Comparison of ENCODE assay signal across 8 mouse cellular contexts in genomic region chr10:25681243-25681642, GRCm38 (mm10).
DNase-seq lines count a peak whose midpoint lies in the region; ATAC-seq and TF ChIP-seq lines count a peak whose summit lies in the region.

No protein-coding gene starts in this region.

- no peak overlapping the region for H3K4me3 ChIP-seq in gastrocnemius, adult 2 months
- H3K4me3 ChIP-seq in lung, embryonic 14.5 days (ENCODE audit: low read depth, low read length): no peak overlapping the region

- WGBS in lung, embryonic 14.5 days: 9% methylated on average over 6 of the region's 6 CpGs

- H3K9me3 ChIP-seq in lung, embryonic 14.5 days (ENCODE audit: low read depth, low read length): no peaks in the 10 kb centered on the region

- H3K27me3 ChIP-seq in lung, embryonic 14.5 days (ENCODE audit: insufficient read depth, low read length): no peaks in the 10 kb centered on the region

- H3K4me1 ChIP-seq in lung, embryonic 14.5 days (ENCODE audit: insufficient read depth): no peaks in the 10 kb centered on the region

- peak; percentile 67 for DNase-seq in CD4-positive, CD25-positive, alpha-beta regulatory T cell, adult 2 months (ENCODE audit: low read depth, low spot score)
- peak; percentile 90 for DNase-seq in NIH3T3 (ENCODE audit: low read depth)
- peak; percentile 38 to 66 for DNase-seq in cerebellum, postnatal 25 days
- peak; percentile 42 for DNase-seq in gastrocnemius, adult 2 months
- DNase-seq in kidney, postnatal 25 days: peak; percentile 40 to 67
- DNase-seq in lung, embryonic 14.5 days: peak; percentile 88
- peak; percentile 85 for DNase-seq in retina, embryonic 14.5 days (ENCODE audit: low spot score)
- no peak for DNase-seq in urinary bladder, adult 2 months (ENCODE audit: low spot score)

- no peak for ATAC-seq in lung, embryonic 14.5 days (ENCODE audit: insufficient read depth)

- H3K9ac ChIP-seq in lung, embryonic 14.5 days: no peak overlapping the region

- H3K4me2 ChIP-seq in lung, embryonic 14.5 days: no peak overlapping the region

- TF ChIP-seq CTCF in gastrocnemius, adult 2 months (IDR thresholded peaks at IDR 0.05): peak; percentile 80
- TF ChIP-seq CTCF in lung, embryonic 14.5 days (IDR thresholded peaks at IDR 0.05; ENCODE audit: low read depth): peak; percentile 75

- intact Hi-C loops in gastrocnemius, adult 2 months (cut with DNase I): loop anchor here (5.0 kb wide), 1 partner anchor 396 kb away; the partner anchor contains the start of genes Gm9767 and Tmem200a

- H3K27ac ChIP-seq in gastrocnemius, adult 2 months: no peak overlapping the region
- no peak overlapping the region for H3K27ac ChIP-seq in lung, embryonic 14.5 days (ENCODE audit: low read depth)

- no peaks in the 10 kb centered on the region for H3K36me3 ChIP-seq in lung, embryonic 14.5 days (ENCODE audit: insufficient read depth)
